Mouse (Mus musculus) liver, adult 2 months (tissue): ENCODE results near the gene Hoxc8.

Source experiments
- CTCF ChIP-seq: fragments of 200-500 bp; IDR thresholded peaks from 2 replicates; pipeline ENCODE4 v1.5.1; 2011; ENCODE audit warnings: low read depth, low read length, control low read depth
- POLR2A ChIP-seq: fragments of 200-500 bp; IDR thresholded peaks from 2 replicates; pipeline ENCODE4 v1.6.1; 2011; ENCODE audit warnings: low read length, control low read depth; ENCODE audit not compliant: insufficient read depth; ENCODE audit errors: extremely low read depth

GRCm38 (mm10) chr15:102961728-102962127 is 28.7 kb upstream of the Hoxc8 start:
- TF ChIP-seq POLR2A (no peak), CTCF (no peak)
